Mouse (Mus musculus) frontal cortex, postnatal 10 days (tissue): ENCODE measurements around the gene Acsm1.
"Not testable (repeated sequence)": the region's sequence is repeated elsewhere in the genome, so short reads cannot be mapped to it uniquely, and the experiment has no call there.

Source experiments
- DNase-seq, 2 experiments: peaks; one replicate each; pipeline ENCODE4 v3.0.0; 2022; ENCODE audit warnings: low spot score in 2 of 2, mixed read lengths in 1 of 2

Gene Acsm1

DNA sequence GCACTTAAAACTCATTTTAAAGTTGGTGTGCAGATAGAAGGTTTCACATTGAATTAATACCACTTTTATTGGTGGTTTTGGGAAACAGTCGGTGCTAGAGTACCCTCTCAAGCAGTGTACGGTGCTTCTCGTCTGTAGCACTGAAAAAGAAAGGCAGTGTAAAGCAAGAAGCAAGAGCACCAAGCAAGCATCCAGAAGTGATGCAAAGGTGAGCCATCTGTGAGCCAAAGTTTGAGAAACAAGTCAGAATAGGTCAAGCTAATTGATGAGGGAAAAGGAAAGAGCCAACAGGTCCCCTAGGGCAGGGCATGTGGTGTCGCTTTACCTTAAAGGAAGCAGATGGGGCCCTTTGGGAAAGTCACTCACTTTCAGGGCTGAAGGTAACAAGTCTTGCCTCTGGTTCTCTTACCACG lies at the start of gene Acsm1:
TSS of gene Acsm1 (plus strand) at position 363 of the 413 bp plus-strand sequence.
- DNase-seq, result no peak

DNA sequence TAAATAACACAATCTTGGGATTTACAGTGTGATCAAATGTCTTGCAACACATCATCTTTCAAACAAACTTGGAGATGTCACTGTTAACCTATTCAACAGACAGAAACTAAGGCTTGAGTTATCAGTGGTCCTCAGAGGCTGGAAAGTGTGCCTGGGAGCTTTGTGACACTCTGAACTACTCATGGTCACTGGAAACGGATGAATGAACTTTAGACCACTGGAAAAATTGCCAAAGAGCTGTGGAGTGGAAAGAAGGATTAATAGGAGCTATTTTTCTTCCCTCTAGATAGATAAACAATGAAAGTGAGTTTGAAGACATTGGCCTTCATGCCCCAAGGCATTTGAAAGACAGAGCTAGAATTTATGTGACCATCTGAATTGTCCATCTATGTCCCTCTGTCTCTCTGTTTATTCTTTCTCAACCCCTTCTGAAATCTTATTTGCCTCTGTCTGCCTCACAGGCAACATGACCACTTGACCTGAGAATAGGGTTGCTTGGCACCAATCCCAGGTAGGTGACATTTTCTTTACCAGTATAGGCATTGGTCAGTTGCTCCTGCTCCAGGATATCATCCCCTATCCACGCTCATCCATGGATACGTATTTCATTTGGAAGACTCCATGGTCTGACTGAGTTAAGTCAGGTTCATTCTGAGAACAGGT lies 46.9 kb upstream of the Acsm1 start:
- DNase-seq, result no peak

DNA sequence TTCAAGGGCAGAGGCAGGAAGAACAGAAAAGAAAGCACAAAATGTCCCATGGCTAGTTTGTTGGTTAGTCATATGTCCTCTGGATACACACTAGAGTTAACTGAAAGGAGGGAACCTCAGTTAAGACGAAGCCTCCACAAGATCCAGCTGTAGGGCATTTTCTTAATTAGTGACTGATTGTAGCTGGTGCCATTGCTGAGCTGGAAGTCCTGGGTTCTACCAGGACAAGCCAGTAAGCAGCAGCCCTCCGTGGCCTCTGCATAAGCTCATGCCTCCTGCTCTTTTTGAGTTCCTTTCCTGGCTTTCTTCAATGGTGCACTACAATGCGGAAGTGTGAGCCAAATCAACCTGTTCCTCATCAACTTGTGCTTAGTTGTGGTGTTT lies 46.4 kb upstream of the Acsm1 start:
- DNase-seq, result no peak

DNA sequence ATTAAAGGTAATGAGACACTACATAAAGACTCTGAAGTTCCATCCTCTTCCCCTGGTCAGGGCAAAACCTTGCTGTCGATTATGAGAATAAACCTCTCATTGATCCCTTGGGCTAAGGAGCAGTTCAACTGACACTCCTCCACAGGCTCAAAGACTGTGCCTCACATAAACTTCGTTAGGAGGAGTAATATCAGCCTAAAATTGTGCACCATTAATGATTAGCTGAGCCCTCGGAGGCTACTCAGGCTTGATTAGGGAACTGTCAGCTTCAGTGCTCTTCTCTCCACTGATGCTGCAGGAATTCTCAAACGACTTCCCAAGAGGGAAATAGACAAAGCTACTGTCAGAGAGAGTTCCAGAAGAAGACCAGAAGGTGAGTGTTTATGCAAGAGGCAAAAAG lies 45.4 kb upstream of the Acsm1 start:
- DNase-seq, result no peak

DNA sequence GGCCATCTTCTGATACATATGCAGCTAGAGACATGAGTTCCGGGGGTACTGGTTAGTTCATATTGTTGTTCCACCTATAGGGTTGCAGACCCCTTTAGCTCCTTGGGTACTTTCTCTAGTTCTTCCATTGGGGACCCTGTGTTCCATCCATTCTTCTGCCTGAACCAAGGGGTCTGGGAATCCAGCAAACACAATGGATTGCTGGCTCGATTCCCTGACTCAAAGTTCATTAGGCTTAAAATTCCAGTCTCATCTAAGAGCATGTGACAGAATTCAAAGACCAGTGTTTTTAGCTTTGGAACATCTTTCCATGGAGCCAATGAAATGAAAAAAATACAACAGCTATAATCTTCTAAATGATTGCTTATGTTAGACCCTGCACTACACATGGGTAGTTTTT lies 44.4 kb upstream of the Acsm1 start:
- DNase-seq, result not testable (repeated sequence)

DNA sequence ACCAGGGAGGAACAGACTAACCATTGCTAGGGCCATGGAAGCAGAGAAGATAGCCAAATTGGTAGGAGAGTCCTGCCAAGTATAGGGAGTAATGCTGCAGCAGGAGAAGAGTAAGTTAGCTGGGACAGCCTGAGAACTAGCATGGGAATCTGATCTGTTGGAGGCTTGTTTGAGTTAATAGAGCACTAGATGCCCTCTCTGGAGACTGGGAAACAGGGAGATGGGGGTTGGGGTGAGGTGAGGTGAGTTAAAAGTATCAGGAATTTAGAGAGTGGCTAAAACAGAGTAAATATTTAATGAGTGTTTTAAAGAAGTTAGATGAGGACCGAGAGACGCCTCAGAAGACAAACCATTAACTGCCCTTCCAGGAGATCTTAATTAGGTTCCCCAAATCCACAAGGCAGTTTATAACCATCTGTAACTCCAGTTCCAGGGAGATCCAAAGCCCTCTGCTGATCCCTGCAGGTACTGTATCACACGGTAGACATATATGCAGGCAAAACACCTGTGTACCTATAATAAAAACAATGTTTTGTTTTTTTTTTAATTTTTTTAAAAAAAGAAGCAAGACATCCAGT lies 12.2 kb upstream of the Acsm1 start:
- DNase-seq, result no peak

DNA sequence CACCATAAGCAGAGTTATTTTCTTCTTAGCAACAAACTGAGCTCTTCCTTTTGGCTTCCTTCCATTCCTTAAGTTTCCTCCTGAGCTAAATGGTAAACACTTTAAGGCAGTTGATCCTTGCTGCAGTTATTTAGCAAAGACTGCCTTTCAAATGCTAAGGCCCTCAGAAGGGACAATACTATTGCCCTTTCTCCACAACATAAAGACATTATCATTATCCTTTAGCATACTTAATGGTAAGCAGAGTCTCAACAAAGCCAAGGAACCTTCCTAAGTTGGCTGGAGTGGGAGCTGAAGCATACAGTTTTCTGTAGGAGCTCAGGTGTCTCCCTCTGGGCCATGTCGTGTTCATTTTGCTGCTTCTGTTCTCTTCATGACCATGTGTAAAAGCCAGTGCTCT lies 11.5 kb upstream of the Acsm1 start:
- no peak for DNase-seq

DNA sequence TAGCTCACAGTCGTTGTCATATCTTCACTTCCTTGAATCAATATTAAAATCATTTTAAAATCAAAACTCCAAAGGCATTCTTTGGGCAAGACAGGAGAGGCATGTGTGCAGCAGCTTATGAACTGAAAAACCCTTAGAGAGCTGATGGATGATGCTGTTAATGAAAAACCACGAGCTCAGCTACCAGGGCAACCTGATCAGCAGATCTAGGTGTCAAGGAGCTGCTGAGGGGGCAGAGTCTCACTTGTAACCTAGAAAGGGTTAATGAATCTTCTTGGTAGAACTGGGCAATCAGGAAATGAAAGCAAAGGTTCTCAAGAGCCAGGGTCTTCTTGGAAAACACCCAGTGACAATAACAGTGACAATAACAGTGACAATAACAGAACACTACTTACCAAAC lies 10.3 kb upstream of the Acsm1 start:
- no peak for DNase-seq

DNA sequence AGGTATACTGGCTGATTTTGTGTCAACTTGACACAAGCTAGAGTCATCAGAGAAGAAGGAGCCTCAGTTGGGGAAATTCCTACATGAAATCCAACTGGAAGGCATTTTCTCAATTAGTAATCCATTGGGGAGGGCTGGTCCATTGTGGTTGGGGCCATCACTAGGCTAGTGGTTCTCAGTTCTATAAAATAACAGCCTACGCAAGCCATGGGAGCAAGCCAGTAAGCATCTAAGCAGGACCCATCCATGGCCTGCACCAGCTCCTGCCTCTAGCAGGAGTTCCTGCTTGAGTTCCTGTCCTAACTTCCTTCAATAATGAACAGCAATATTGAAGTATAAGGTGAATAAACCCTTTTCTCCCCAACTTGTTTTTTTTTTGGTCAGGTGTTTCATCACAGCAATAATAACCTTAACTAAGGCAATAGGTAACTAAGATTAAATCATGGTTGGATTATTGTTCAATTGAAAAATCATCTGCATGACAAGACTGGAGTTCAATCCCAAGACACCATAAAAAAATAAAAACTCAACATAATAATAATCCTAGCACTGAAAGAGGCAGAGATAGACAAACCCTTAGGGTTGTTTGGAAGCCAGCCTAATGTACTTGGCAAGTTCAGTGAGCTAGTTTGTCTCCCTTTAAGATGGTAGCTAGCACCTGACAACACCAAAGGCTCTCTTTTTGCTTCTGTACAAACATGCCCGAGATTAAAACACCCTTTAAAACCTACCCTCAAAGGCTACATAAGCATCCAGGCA lies 5.5 kb upstream of the Acsm1 start:
- no peak for DNase-seq

DNA sequence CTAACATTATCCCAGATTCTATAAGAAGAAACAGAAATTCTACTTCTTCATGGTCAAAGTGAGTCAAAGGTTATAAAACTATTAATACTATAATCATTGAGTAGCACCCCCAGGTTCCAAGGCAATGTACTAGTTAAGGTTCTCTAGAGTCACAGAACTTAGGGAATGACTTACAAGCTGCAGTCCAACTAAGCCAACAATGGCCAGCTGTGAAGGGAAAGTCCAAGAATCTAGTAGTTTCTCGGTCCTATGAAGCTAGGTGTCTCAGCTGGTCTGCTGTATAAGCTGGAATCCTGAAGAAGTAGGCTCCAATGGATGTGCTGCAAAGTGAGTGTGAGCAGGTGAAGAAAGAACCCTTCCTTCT lies 4.9 kb upstream of the Acsm1 start:
- no peak for DNase-seq

DNA sequence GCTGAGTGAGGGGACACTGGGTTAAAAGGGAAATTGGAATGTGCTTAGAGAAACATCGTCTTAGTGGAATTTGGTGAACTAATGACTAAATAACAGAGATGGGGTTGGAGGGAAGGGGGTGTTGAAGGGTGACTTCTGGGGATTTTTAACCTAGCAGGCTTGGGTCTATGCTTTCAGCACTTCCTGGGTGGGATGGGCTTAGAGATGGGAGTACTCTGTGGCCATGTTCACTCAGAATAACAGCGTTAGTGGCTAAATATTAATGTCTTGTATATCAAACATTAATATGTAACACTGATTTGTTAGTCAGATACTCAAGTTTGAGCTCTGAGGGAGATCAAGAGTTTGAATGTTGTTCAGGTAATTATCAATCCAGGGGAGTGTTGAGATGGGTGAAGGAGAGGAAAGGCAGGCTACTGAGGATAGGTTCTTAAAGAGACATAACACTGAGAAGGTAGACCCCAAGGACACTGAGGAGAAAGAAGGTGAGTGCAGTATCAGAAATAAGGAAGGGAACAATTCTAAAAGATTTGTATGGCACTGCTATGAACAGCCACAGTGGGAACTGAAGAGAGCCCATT lies 1.8 kb upstream of the Acsm1 start:
- DNase-seq, result no peak

DNA sequence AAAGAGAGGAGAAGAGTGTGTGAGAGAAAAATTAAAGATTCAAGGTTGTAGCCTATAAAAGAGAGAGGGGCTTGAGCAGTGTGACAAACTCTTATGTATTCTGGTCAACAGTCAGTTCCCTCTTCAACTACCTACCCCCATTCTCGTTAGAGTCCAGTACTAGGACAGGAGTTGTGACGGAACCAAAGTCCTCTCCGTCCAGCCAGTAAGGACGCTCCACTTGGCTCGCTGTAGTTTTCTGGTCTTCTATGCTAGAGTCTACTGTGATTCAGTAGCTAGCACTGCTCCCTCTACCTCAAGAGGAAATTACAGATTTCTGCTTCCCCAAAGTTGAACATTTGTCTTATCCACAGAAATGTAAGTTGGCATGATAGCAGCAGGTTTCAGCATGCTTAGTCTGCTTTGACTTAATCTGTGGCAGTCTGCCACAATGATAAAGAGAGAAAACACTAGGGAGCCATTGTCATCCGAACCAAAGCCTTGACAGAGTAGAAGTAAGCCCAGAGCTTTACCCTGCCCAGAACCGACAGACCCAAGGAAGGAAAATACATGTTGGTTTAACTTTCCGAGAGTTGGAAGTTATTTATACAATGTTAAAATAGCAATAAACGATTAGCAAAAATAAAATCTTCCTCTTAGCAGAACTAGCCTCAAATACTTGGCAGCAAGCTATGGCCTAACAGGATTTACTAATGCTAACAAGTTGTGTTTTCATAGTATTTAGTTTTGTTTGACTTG lies 731 bp upstream of the Acsm1 start:
- DNase-seq, result no peak

DNA sequence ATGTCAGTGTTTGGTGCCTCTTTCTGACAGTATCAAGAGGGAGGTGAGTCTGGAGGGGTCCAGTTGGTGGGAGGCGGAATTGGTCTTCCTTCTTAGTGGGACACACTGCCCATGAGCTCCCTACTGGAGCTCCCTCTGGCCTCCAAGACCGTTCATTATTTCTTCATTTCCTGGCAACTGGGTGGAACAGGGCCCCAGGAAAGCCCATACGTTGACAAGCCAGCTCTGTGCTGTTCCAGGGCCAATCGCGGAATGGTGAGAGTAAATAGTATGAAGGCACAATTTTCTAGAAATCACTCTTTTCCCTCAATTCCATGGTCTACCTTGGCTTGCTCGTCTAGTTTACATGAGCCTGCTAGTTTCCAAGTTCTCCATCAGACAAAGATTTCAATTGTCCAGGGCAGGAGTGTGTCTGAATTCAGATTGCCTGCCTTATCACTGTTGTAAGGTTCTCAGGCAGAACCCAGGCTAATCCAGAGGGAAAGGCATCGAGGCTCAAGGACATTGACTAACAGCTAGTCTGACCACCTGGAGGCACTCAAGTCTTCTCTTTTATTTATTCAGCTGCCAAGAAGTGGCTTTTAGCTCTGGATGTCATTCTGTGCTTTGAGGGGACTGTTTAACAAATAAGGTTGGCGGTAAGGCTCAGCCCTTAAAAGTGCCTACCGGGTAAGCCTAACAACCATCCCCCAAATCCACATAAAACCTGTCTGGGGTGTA lies 1.1 kb downstream of the Acsm1 start:
- no peak for DNase-seq

DNA sequence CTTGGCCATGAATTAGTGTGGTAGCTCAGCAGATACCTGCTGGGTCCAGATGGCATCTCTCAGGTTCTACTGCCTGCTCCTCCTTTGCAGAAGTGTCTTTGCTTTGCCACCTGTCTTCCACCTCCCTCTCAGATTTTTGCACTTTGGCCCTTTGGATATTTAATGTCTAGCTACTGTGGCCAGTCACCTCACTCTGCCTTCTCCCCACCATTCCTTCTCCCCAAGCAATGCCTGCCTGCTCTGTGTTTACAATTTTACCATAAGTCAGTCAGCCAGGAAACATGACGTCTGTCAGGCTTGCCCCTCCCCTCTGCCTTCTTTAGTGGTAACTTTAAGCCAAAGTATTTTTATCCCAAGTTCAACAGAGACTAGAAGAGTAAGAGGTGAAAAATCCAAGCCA lies 9.7 kb downstream of the Acsm1 start:
- DNase-seq, result no peak

DNA sequence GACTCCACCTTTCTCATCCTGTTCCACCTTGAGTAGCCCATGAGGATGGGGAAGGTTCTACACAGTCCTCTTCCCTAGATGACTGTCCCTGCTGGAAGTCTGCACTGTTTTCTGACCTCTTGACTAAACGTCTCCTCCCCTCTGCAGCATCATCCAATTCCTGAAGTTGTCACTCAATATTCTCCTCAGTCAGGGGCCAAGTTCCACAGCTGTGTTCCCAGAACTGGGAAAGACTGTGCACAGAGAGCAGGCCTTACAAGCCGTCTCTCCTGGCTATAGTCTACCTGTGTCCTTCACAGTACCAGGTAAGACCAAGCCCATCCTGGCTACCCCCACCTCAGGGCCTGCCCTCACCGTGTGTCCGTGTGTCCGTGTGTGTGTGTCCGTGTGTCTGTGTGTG lies 10.8 kb downstream of the Acsm1 start:
- no peak for DNase-seq

DNA sequence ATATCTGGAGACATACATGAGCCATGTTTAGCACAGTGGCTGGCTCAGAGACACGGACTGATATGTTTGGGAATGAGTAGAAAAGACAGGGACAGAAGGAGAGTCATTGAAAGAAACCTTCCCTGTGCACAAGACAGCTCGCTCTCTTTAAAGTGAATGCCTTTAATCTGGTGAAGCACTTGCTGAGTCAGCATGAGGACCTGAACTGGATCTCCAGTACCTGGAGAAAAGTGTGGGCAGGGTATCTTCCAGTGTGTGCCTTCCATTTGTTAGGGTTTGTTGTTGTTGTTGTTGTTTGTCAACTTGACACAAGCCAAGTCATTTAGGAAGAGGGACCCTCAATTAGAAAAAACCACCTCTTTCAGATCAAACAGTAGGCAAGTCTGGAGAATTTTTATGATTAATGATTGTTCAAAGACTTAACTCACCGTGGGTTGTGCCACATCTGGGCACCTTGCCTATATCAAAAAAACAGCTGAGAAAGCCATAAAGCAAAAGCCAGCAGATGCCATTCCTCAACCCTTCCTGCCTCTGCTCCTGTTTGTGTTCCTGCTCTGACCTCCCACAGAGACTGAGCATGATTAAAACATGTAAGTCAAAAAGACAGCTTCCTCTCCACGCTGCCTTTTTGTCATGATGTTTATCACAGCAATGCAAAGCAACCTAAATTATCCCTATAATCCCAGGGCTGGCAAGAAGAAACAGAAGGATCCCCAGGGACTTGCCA lies 11.5 kb downstream of the Acsm1 start:
- no peak for DNase-seq

DNA sequence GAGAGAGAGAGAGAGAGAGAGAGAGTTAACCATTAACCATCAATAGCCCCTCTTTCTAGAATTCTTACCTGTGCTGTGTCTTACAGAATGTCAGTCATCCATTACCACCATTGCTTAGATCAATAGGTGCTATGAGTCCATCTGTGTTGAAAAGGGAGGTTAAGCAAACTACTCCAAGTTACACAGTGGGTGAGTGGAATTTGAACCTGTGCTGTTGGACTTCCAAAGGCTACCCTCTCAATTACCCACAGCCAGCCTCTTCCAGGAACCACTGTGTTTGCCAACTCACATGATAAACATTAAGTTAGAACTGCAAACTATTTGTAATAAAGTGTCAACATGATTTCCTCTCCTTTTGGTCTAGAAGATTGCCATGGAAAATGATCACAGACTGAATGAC lies 13.3 kb downstream of the Acsm1 start:
- no peak for DNase-seq

DNA sequence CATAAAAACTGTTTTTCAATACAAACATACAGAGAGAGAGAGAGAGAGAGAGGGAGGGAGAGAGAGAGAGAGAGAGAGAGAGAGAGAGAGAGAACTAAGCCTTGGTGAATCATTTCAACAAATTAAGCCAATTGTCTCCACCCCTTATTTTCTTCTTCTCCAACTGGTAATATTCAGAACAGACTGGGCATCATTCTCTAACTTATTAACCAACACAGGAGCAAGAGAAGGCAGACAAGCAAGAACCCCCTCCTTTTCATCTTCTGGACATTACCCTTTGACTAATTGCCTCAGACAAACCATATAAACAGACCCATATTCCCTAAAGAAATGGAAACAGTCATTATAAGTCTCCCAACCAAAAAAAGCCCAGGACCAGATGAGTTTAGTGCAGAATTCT lies 31.9 kb downstream of the Acsm1 start:
- DNase-seq, result no peak

DNA sequence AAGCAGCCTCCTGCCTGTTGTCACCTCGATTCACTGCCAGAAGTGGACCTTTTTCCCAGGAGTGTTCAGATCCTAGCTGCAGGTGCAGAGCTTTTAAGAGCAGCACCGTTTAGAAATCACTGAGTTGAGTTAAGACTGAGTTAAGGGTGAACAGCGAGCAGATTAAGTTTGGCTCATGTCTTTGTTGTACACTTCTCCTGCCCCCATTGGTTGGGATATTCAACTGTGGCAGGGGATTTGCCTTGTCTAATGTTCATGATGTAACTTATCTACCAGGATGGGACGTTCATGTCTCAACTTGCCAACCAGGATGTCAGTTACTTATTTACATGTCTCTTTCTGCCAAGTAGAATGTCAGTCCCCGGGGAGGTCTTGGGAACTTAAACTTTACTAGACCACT lies 35.5 kb downstream of the Acsm1 start:
- DNase-seq, result no peak

DNA sequence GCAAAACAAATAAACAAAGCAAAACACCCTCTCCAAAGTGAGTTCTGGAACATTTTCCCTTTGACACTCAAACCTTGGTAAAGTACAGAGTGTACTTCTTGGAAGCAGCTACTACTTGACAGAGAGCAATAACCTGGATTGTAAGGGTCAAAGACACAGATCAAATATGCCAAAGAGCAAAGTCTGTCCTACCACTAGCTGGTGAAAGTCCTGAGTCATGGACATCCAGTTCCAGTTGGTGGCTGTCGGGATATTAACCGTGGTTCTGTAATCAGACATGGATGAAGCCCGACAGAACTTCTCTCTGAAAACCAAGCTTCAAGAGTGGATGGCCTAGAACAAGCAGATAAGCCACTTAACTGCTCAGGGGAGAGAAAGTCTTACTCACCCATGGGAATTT lies 61.1 kb downstream of the Acsm1 start:
- no peak for DNase-seq

DNA sequence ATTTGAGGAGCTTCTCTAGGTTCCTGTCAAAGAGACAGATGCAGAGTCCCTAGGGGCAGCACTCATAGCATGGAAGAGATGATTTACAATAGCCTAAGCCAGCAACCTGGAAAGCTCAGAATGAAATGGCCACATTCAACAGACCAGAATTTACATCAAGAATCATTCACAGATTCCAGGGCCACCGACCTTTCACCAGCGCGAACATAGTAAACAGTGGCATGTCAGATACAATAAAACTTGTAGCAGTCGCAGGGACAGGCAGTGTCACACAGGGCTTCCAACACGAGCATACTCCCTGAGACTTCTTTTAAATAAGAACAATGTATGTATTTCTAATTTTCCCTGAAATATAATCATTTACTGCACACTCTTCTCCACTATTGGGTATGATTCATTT lies 63.6 kb downstream of the Acsm1 start:
- DNase-seq, result no peak
